7 mouse cellular contexts compared by ENCODE assay signal in the genomic region with DNA sequence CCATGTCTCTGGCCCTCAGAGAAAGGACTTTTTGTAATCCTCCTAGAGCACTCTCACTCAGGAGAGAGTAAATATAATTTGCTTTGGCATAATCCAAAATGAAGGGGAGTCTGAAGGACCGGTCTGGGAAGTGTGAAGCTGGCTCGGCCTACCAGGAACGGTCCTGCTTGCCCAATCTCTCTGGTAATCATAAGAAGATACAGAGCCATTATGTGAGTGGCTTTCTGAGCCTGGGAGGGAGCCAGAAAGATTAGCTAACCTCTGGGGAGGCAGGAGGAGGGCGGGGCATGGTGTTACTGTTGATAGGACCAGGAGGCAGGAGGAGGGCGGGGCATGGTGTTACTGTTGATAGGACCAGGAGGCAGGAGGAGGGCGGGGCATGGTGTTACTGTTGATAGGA.
DNase-seq lines count a peak whose midpoint lies in the region; ATAC-seq lines count a peak whose summit lies in the region.
"Not testable (repeated sequence)": the region's sequence is repeated elsewhere in the genome, so short reads cannot be mapped to it uniquely, and the experiment has no call there.

No protein-coding gene starts in this region.

- not testable (repeated sequence) for H3K4me1 ChIP-seq in hindbrain, embryonic 13.5 days (replicated peaks); lung, embryonic 16.5 days (replicated peaks; ENCODE audit: control insufficient read depth, insufficient read depth, low read length)

- H3K4me3 ChIP-seq in hindbrain, embryonic 13.5 days; lung, embryonic 16.5 days (ENCODE audit: low read length): not testable (repeated sequence)

- not testable (repeated sequence) for H3K4me2 ChIP-seq in hindbrain, embryonic 13.5 days
- H3K4me2 ChIP-seq in lung, embryonic 16.5 days (ENCODE audit: low read depth, low read length), result 0 out of 2 replicates have a peak overlapping the region, but pooled peaks have one; percentile 7

- not testable (repeated sequence) for H3K9ac ChIP-seq in hindbrain, embryonic 13.5 days; lung, embryonic 16.5 days (ENCODE audit: low read length)

- not testable (repeated sequence) for H3K9me3 ChIP-seq in hindbrain, embryonic 13.5 days; lung, embryonic 16.5 days (ENCODE audit: control insufficient read depth, low read length)

- peaks cover 27% of the 10 kb centered on the region for H3K36me3 ChIP-seq in hindbrain, embryonic 13.5 days
- H3K36me3 ChIP-seq in lung, embryonic 16.5 days (ENCODE audit: control insufficient read depth, insufficient read depth, low read length), result not testable (repeated sequence)

- 0 out of 2 replicates have a peak, but pooled peaks have one; percentile 36 for ATAC-seq in hindbrain, embryonic 13.5 days (ENCODE audit: low FRiP score)
- ATAC-seq in lung, embryonic 16.5 days (ENCODE audit: low read depth), result peak; percentile 95

- 19% methylated on average over 5 of the region's 6 CpGs for WGBS in hindbrain, embryonic 13.5 days
- under 1% methylated on average over 4 of the region's 6 CpGs for WGBS in lung, embryonic 16.5 days

- not testable (repeated sequence) for H3K27me3 ChIP-seq in hindbrain, embryonic 13.5 days; lung, embryonic 16.5 days (ENCODE audit: control insufficient read depth, insufficient read depth, low read depth, low read length)

- peak; percentile 76 for DNase-seq in ZHBTc4 (ENCODE audit: low read depth, low spot score)
- peak; percentile 58 for DNase-seq in embryo, embryonic 10 days (ENCODE audit: low spot score)
- peak; percentile 97 for DNase-seq in heart, adult 11 months
- peak; percentile 50 to 65 for DNase-seq in kidney, postnatal 4 days
- peak; percentile 43 for DNase-seq in retina, adult 2 months (ENCODE audit: low read depth, low spot score)

- not testable (repeated sequence) for H3K27ac ChIP-seq in hindbrain, embryonic 13.5 days
- H3K27ac ChIP-seq in lung, embryonic 16.5 days (ENCODE audit: low read length), result peak overlapping the region; percentile 84

Comparison
In these comparisons a context has a peak if more than half of its experiments do, and no peak if none do; other contexts are left out.
1. DNase-seq: peak in every context shown above with its lines; median percentile 97 in heart, adult 11 months; 76 in ZHBTc4; 58 in embryo, embryonic 10 days; 58 in kidney, postnatal 4 days; 43 in retina, adult 2 months.